Mouse (Mus musculus) embryonic facial prominence, embryonic 13.5 days (tissue): Measurements from ENCODE around the gene Sdf4. TPM values are rescaled to one million over a fixed set of nuclear protein-coding genes. Genes with fewer than 3 reads are reported as not detected.

Experiments
- ATAC-seq: fragments of 200-750 bp; cut with Nextera tagmentation; 2 replicates; pipeline ENCODE4 v1.8.0; 2017; ENCODE audit warnings: low read depth; ENCODE audit not compliant: insufficient number of reproducible peaks, insufficient read depth, low FRiP score, low TSS enrichment
- H3K27ac ChIP-seq: fragments of 300-500 bp; sonication (generic); 2 replicates; pipeline ENCODE4 v1.5.1; 2015; ENCODE audit warnings: moderate library complexity, mild to moderate bottlenecking, inconsistent platforms
- H3K27me3 ChIP-seq: fragments of 300-500 bp; sonication (generic); 2 replicates; pipeline ENCODE4 v1.6.1; 2015; ENCODE audit warnings: mild to moderate bottlenecking, inconsistent platforms
- H3K36me3 ChIP-seq: fragments of 300-500 bp; sonication (generic); 2 replicates; pipeline ENCODE4 v1.6.1; 2015; ENCODE audit warnings: mild to moderate bottlenecking, inconsistent platforms
- H3K4me1 ChIP-seq: fragments of 300-500 bp; sonication (generic); 2 replicates; pipeline ENCODE4 v1.6.1; 2015; ENCODE audit warnings: inconsistent platforms
- H3K4me2 ChIP-seq: fragments of 300-500 bp; sonication (generic); 2 replicates; pipeline ENCODE4 v1.6.1; 2015; ENCODE audit warnings: moderate library complexity, mild to moderate bottlenecking, inconsistent platforms
- H3K4me3 ChIP-seq: fragments of 300-500 bp; sonication (generic); 2 replicates; pipeline ENCODE4 v1.5.1; 2015; ENCODE audit warnings: mild to moderate bottlenecking, inconsistent platforms
- H3K9ac ChIP-seq: fragments of 300-500 bp; sonication (generic); 2 replicates; pipeline ENCODE4 v1.6.1; 2015; ENCODE audit warnings: mild to moderate bottlenecking, inconsistent platforms
- H3K9me3 ChIP-seq: fragments of 300-500 bp; sonication (generic); 2 replicates; pipeline ENCODE4 v1.6.1; 2016; ENCODE audit warnings: inconsistent platforms
- WGBS: fragments of 180-500 bp; shearing (Covaris S2); methylation state at CpG from one replicate; pipeline ENCODE4 v1.1.7; 2015; ENCODE audit warnings: mixed read lengths; 5-methylcytosine and 5-hydroxymethylcytosine counted together
- polyA plus RNA-seq: library from polyadenylated mRNA; unstranded; fragments of >200 nt; fragmentation: Nextera tagmentation; extraction: Ambion mirVana; gene quantifications from 2 replicates; pipeline ENCODE4 v1.2.1, GENCODE M21; 2015

Sdf4 gene
- polyA plus RNA-seq, 1 experiment from 2014 or later = 154 TPM

DNA sequence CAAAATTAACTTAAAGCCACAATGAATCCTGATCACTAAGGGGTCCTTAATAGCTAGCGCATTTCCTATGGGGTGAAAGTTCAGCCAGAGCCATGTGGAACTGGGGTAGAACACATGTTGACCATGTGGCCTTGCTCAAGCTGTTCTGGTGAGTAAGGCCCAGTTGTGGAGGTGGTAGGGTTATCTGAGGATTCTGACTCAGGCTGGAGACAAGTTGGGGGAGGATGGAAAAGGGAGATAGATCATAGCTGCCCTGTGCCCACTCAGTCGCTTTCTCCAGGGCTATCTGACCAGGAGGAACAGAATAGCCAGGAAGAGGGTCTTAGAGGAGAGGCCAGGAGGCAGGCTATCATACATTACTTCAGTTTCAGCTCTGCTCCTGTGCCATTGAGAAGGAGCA is 21.8 kb downstream of the Sdf4 start:
- Histone ChIP-seq H3K4me2 (no peak overlapping the region), H3K27me3 (no peaks in the 10 kb centered on the region), H3K4me3 (no peak overlapping the region), H3K27ac (no peak overlapping the region), H3K9me3 (no peaks in the 10 kb centered on the region), H3K9ac (no peak overlapping the region), H3K4me1 (no peaks in the 10 kb centered on the region), H3K36me3 (peaks cover 47% of the 10 kb centered on the region)
- WGBS = 85% methylated on average over 2 of the region's 2 CpGs
- ATAC-seq = no peak

DNA sequence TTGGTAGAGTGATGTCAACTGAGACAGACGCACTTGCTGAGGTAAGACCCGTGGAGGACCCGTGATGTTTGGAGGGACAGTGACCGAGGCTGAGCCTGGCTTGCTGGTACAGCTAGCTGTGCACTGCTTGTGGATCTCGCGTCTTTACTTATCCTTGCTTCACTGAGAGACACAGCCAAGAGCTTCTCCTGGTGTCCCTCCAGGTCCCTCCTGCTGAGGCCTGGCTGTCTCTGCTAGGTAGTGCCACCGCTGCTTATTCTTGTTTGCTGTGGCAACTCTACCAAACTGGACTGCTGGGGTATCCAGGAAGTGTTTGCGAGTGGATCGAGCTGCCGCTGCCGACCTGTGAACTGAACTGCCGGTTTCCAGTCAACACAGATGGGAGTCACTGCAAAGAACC is 27.1 kb downstream of the Sdf4 start:
- Histone ChIP-seq H3K4me3 (no peak overlapping the region), H3K4me1 (no peaks in the 10 kb centered on the region), H3K9ac (no peak overlapping the region), H3K27ac (no peak overlapping the region), H3K36me3 (peaks cover 29% of the 10 kb centered on the region), H3K9me3 (no peaks in the 10 kb centered on the region), H3K4me2 (no peak overlapping the region), H3K27me3 (no peaks in the 10 kb centered on the region)
- 91% methylated on average over 12 of the region's 12 CpGs for WGBS
- no peak for ATAC-seq

DNA sequence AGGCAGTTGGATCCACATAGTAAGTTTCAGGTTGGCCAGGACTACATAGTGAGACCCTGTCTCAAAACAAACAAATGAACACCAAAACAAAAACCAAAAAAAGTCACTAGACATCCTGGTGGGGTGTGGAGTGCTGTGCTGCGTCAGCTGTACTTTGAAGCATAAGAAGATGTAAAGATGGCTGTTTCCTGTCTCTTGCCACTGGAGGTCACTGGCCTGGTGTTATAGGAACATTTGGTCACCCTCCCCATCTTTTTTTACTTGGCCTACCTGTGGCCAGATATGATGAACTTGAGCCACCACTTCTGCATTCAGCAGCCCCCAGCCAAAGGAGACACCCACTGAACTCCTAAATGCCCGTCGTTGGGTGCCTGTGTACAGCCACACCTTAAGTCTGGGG is 28.7 kb downstream of the Sdf4 start:
- Histone ChIP-seq H3K27me3 (no peaks in the 10 kb centered on the region), H3K4me2 (no peak overlapping the region), H3K9me3 (no peaks in the 10 kb centered on the region), H3K4me1 (peaks cover 3% of the 10 kb centered on the region; the same call in 1 of the 2 replicates), H3K27ac (no peak overlapping the region), H3K9ac (no peak overlapping the region), H3K4me3 (no peak overlapping the region), H3K36me3 (peaks cover 28% of the 10 kb centered on the region)
- ATAC-seq = no peak
- 80% methylated on average over 3 of the region's 3 CpGs for WGBS

- Histone ChIP-seq H3K4me1 (peaks cover 3% of the 10 kb centered on the region; the same call in 1 of the 2 replicates), H3K9me3 (no peaks in the 10 kb centered on the region), H3K27ac (no peak overlapping the region), H3K27me3 (no peaks in the 10 kb centered on the region), H3K9ac (no peak overlapping the region), H3K4me2 (no peak overlapping the region), H3K4me3 (no peak overlapping the region), H3K36me3 (peaks cover 32% of the 10 kb centered on the region)
- 79% methylated on average over 9 of the region's 9 CpGs for WGBS
- no peak for ATAC-seq
These were observed 29.3 kb downstream of the Sdf4 start for GRCm38 (mm10) chr4:156021942-156022419.

DNA sequence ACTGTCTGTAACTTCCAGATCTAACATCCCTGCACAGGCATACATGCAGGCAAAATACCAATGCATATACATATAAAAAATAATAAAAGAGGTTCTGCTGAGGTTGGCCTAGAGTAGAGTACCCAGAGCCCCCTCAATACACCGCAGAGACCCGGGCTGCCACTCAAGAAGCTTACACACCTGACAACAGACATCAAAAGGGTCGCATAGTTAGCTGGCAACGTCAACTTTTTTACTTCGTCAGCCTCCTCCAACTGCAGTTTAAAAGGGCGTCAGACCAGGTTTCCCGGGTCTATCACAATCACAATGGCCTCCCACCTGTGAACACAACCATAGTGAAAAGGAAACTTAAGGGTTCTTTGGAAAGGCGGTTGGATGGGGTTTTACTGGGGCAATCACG is 30.8 kb downstream of the Sdf4 start:
- Histone ChIP-seq H3K4me1 (peaks cover 3% of the 10 kb centered on the region; the same call in 1 of the 2 replicates), H3K27ac (no peak overlapping the region), H3K4me2 (no peak overlapping the region), H3K4me3 (no peak overlapping the region), H3K9me3 (no peaks in the 10 kb centered on the region), H3K36me3 (peaks cover 46% of the 10 kb centered on the region), H3K27me3 (no peaks in the 10 kb centered on the region), H3K9ac (no peak overlapping the region)
- 82% methylated on average over 9 of the region's 9 CpGs for WGBS
- no peak for ATAC-seq

GRCm38 (mm10) chr4:156024184-156024583 is 31.5 kb downstream of the Sdf4 start:
- WGBS = 84% methylated on average over 7 of the region's 7 CpGs
- no peak overlapping the region for H3K27ac ChIP-seq
- H3K9me3 ChIP-seq = no peaks in the 10 kb centered on the region
- no peaks in the 10 kb centered on the region for H3K27me3 ChIP-seq
- no peak for ATAC-seq
- H3K9ac ChIP-seq = no peak overlapping the region
- no peak overlapping the region for H3K4me3 ChIP-seq
- H3K36me3 ChIP-seq = peaks cover 49% of the 10 kb centered on the region
- H3K4me2 ChIP-seq = no peak overlapping the region
- peaks cover 3% of the 10 kb centered on the region; the same call in 1 of the 2 replicates for H3K4me1 ChIP-seq

- peaks cover 46% of the 10 kb centered on the region for H3K36me3 ChIP-seq
- no peak within 1 kb of the TSS for H3K27ac ChIP-seq
- H3K9me3 ChIP-seq = no peaks in the 10 kb centered on the region
- no peak within 1 kb of the TSS for H3K4me2 ChIP-seq
- H3K27me3 ChIP-seq = no peaks in the 10 kb centered on the region
- H3K4me3 ChIP-seq = no peak within 1 kb of the TSS
- H3K4me1 ChIP-seq = peaks cover 13% of the 10 kb centered on the region
- 53% methylated on average over 4 of the region's 4 CpGs for WGBS
- ATAC-seq = no peak
- peak within 1 kb of the TSS; percentile 41; the same call in 1 of the 2 replicates for H3K9ac ChIP-seq
These were observed 33.3 kb downstream of the Sdf4 start, which contains the start of gene Tnfrsf18 for GRCm38 (mm10) chr4:156026013-156026412. TSS of gene Tnfrsf18 (plus strand) at chr4:156026164.

DNA sequence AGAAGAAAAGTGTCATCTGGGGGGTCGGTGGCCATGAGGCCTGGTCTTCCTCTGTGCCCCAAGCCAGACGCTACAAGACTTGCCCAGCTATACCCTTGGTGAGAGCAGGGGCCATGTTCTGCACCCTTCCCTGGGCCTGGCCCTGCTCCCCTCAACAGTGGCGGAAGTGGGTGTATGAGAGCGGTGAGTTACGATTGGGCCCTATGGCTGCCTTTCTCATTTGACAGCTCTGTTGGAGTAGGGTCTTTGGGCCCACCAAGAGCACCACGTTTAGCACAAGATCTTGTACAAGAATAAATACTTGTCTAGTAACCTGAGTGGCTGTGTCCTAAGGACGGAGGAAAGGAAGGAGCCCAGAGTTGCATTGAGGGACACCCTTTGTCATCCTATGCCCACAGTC is 35.9 kb downstream of the Sdf4 start:
- no peaks in the 10 kb centered on the region for H3K9me3 ChIP-seq
- peaks cover 31% of the 10 kb centered on the region for H3K4me1 ChIP-seq
- H3K4me3 ChIP-seq = no peak overlapping the region
- H3K27ac ChIP-seq = no peak overlapping the region
- peaks cover 30% of the 10 kb centered on the region for H3K36me3 ChIP-seq
- 92% methylated on average over 7 of the region's 7 CpGs for WGBS
- ATAC-seq = no peak
- no peak overlapping the region for H3K9ac ChIP-seq
- H3K4me2 ChIP-seq = no peak overlapping the region
- no peaks in the 10 kb centered on the region for H3K27me3 ChIP-seq

DNA sequence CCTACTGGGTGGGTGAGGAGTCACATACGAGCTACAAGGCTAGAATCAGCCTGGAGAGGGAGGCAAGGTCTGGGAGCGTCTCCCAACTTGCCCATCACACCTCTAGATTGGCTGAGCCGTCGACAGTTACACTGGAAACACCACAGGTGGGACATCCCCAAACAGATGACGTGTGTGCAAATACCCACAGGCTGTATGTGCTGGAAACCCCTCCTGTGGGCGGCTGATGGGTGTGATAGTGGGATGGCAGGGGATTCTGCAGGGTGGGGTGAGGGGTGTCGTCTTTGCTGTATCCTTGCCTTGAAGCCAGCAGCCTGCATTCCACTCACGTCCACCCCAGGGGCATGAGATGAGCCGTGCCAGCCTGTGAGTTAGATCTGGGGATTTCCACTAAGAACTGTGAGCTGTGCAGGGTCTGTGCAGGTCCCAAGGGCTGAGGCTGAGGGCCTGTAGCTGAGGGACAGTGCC is 38.0 kb downstream of the Sdf4 start:
- H3K27ac ChIP-seq = peak overlapping the region; percentile 95
- H3K9ac ChIP-seq = peak overlapping the region; percentile 73
- H3K9me3 ChIP-seq = no peaks in the 10 kb centered on the region
- H3K4me2 ChIP-seq = peak overlapping the region; percentile 73
- peaks cover 31% of the 10 kb centered on the region for H3K4me1 ChIP-seq
- ATAC-seq = no peak
- H3K4me3 ChIP-seq = peak overlapping the region; percentile 50
- H3K27me3 ChIP-seq = peaks cover 20% of the 10 kb centered on the region
- H3K36me3 ChIP-seq = peaks cover 30% of the 10 kb centered on the region
- 56% methylated on average over 9 of the region's 9 CpGs for WGBS

GRCm38 (mm10) chr4:156031255-156031592 is 38.6 kb downstream of the Sdf4 start:
- peaks cover 28% of the 10 kb centered on the region for H3K4me1 ChIP-seq
- 5% methylated on average over 7 of the region's 7 CpGs for WGBS
- H3K36me3 ChIP-seq = peaks cover 29% of the 10 kb centered on the region
- peaks cover 25% of the 10 kb centered on the region for H3K27me3 ChIP-seq
- no peaks in the 10 kb centered on the region for H3K9me3 ChIP-seq
- peak overlapping the region; percentile 73 for H3K4me2 ChIP-seq
- H3K4me3 ChIP-seq = peak overlapping the region; percentile 50
- peak overlapping the region; percentile 73 for H3K9ac ChIP-seq
- peak overlapping the region; percentile 95 for H3K27ac ChIP-seq
- 0 out of 2 replicates have a peak, but pooled peaks have one; percentile 23 for ATAC-seq

DNA sequence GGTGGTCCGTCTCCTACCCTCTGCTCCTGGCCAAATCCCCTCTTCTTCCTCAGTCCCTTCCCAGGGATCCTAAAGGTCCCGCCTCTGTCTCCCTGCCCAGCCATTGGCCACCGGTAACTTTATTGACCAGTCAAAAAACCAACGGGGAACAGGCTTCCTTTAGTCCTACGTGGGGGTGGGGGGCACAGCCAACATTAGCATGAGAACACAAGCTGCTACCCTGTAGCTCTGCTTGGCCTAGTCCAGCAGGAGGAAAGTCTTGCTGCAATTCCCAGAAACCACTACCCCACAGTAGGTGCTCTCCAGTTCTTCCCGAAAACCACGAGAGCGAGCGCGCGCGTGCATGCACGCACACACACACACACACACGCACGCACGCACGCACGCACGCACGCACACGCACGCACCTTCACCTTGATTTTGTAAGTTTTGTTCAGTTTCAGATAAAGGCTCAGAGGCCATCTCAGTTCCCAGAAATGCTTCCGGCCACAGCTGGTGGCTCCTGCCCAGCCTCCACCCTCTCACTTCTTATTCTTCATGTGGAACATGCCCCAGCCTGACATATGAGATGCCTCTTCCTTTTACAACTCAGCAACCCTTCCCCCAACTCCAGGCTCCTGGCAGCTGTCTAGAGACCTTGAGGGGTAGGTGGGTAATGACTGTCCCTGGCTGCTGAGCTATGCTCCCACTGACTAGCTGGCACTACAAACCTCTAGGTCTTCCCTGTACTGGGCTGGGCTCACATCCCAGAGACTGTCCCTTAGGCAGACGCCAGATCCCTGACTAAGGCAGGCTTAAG is 39.1 kb downstream of the Sdf4 start:
- peak overlapping the region; percentile 73 for H3K9ac ChIP-seq
- H3K4me3 ChIP-seq = peak overlapping the region; percentile 50
- H3K36me3 ChIP-seq = peaks cover 23% of the 10 kb centered on the region
- H3K27me3 ChIP-seq = peaks cover 30% of the 10 kb centered on the region
- H3K4me1 ChIP-seq = peaks cover 28% of the 10 kb centered on the region
- no peaks in the 10 kb centered on the region for H3K9me3 ChIP-seq
- H3K4me2 ChIP-seq = peak overlapping the region; percentile 73
- WGBS = 2% methylated on average over 24 of the region's 24 CpGs
- ATAC-seq = peak; percentile 76
- peak overlapping the region; percentile 95 for H3K27ac ChIP-seq

GRCm38 (mm10) chr4:156032856-156033255 is 40.2 kb downstream of the Sdf4 start:
- H3K9ac ChIP-seq = peak overlapping the region; percentile 73; the same call in 1 of the 2 replicates
- no peaks in the 10 kb centered on the region for H3K9me3 ChIP-seq
- H3K4me3 ChIP-seq = no peak overlapping the region
- WGBS = 93% methylated on average over 4 of the region's 4 CpGs
- ATAC-seq = no peak
- H3K4me2 ChIP-seq = peak overlapping the region; percentile 73; the same call in 1 of the 2 replicates
- peaks cover 13% of the 10 kb centered on the region for H3K36me3 ChIP-seq
- H3K27ac ChIP-seq = peak overlapping the region; percentile 95
- H3K27me3 ChIP-seq = peaks cover 30% of the 10 kb centered on the region
- H3K4me1 ChIP-seq = peaks cover 28% of the 10 kb centered on the region
